In genomic region chr6:15738331-15738943, GRCm38 (mm10) we compare ENCODE assay signal across 15 mouse cellular contexts. TPM values are rescaled to one million over a fixed set of nuclear protein-coding genes. Genes with fewer than 3 reads are reported as not detected.
A peak's percentile ranks its signal among the peaks of the same experiment; 100 is the strongest.
DNase-seq lines count a peak whose midpoint lies in the region; ATAC-seq lines count a peak whose summit lies in the region.
"Had no signal": no experiment of that assay in that cellular context is flagged by ENCODE, and none has a peak within 500 bp of the region (broad histone marks: within the 10 kb centered on the region; RNA-seq: fewer than 3 reads in every experiment).

No protein-coding gene starts in this region.

- no peaks in the 10 kb centered on the region for H3K9me3 ChIP-seq in heart, embryonic 13.5 days
- H3K9me3 ChIP-seq in heart, embryonic 10.5 days: no peaks in the 10 kb centered on the region
- no peaks in the 10 kb centered on the region for H3K9me3 ChIP-seq in liver, embryonic 12.5 days (replicated peaks)
- H3K9me3 ChIP-seq in liver, embryonic 11.5 days (ENCODE audit: control insufficient read depth, low read length): no peaks in the 10 kb centered on the region
- no peaks in the 10 kb centered on the region for H3K9me3 ChIP-seq in forebrain, embryonic 14.5 days (replicated peaks; ENCODE audit: control insufficient read depth, low read length)
- H3K9me3 ChIP-seq: limb, embryonic 15.5 days; neural tube, embryonic 15.5 days had no signal

- 40% methylated on average over 5 of the region's 5 CpGs for WGBS in heart, embryonic 13.5 days
- 44% methylated on average over 5 of the region's 5 CpGs for WGBS in heart, embryonic 10.5 days
- WGBS in liver, embryonic 12.5 days (ENCODE audit: insufficient replicate concordance): 44% methylated on average over 5 of the region's 5 CpGs
- WGBS in liver, embryonic 11.5 days: 53% methylated on average over 5 of the region's 5 CpGs
- 88% methylated on average over 5 of the region's 5 CpGs for WGBS in forebrain, embryonic 14.5 days

- no peak for DNase-seq in heart, embryonic 10.5 days (ENCODE audit: low spot score)
- no peak for DNase-seq in liver, embryonic 11.5 days (ENCODE audit: low spot score)
- DNase-seq in forebrain, embryonic 14.5 days (ENCODE audit: low spot score): no peak
- no peak for DNase-seq in right cerebral cortex, postnatal 10 days (ENCODE audit: low spot score in 2 of 2)
- DNase-seq: B cell, adult 2 months; cerebellum, adult 2 months; heart, adult 11 months; thymus, postnatal 36 days had no signal

- ATAC-seq in heart, embryonic 13.5 days (ENCODE audit: extremely low read depth, insufficient number of reproducible peaks, low FRiP score, low TSS enrichment): no peak
- peak; percentile 55 for ATAC-seq in liver, embryonic 12.5 days
- no peak; the same call in 1 of the 2 replicates for ATAC-seq in liver, embryonic 11.5 days (replicated peaks; ENCODE audit: low FRiP score)
- ATAC-seq in granulocyte monocyte progenitor cell, adult 5-6 weeks (replicated peaks; ENCODE audit: poor library complexity, severe bottlenecking): peak; percentile 42
- ATAC-seq in megakaryocyte-erythroid progenitor cell, adult 5-6 weeks (replicated peaks; ENCODE audit: low FRiP score, low TSS enrichment, poor library complexity, severe bottlenecking): peak; percentile 26; the same call in 1 of the 2 replicates
- ATAC-seq in forebrain, embryonic 14.5 days: no peak
- ATAC-seq: hindbrain, embryonic 16.5 days had no signal

- peaks cover 15% of the 10 kb centered on the region for H3K36me3 ChIP-seq in heart, embryonic 13.5 days
- H3K36me3 ChIP-seq in heart, embryonic 10.5 days: 0 out of 2 replicates have a peak, but pooled peaks cover 2% of the 10 kb centered on the region
- no peaks in the 10 kb centered on the region for H3K36me3 ChIP-seq in liver, embryonic 12.5 days
- H3K36me3 ChIP-seq in liver, embryonic 11.5 days (ENCODE audit: control insufficient read depth, insufficient read depth, low read length): no peaks in the 10 kb centered on the region
- no peaks in the 10 kb centered on the region for H3K36me3 ChIP-seq in forebrain, embryonic 14.5 days (ENCODE audit: control insufficient read depth, insufficient read depth, low read length)
- H3K36me3 ChIP-seq: neural tube, embryonic 15.5 days had no signal

- H3K27me3 ChIP-seq in heart, embryonic 13.5 days (replicated peaks): no peaks in the 10 kb centered on the region
- H3K27me3 ChIP-seq in heart, embryonic 10.5 days (ENCODE audit: insufficient read depth, poor library complexity, severe bottlenecking): no peaks in the 10 kb centered on the region
- H3K27me3 ChIP-seq in liver, embryonic 12.5 days (replicated peaks): no peaks in the 10 kb centered on the region
- H3K27me3 ChIP-seq in liver, embryonic 11.5 days (replicated peaks; ENCODE audit: control insufficient read depth, insufficient read depth, low read length): no peaks in the 10 kb centered on the region
- H3K27me3 ChIP-seq in forebrain, embryonic 14.5 days (replicated peaks; ENCODE audit: control insufficient read depth, insufficient read depth, low read length): no peaks in the 10 kb centered on the region
- H3K27me3 ChIP-seq: limb, embryonic 15.5 days; neural tube, embryonic 15.5 days had no signal

- no peak overlapping the region for H3K4me2 ChIP-seq in heart, embryonic 13.5 days
- no peak overlapping the region for H3K4me2 ChIP-seq in liver, embryonic 12.5 days
- no peak overlapping the region for H3K4me2 ChIP-seq in liver, embryonic 11.5 days
- no peak overlapping the region for H3K4me2 ChIP-seq in forebrain, embryonic 14.5 days (ENCODE audit: low read length)
- H3K4me2 ChIP-seq: limb, embryonic 15.5 days; neural tube, embryonic 15.5 days had no signal

- H3K4me1 ChIP-seq in heart, embryonic 13.5 days: peaks cover 49% of the 10 kb centered on the region
- peaks cover 15% of the 10 kb centered on the region for H3K4me1 ChIP-seq in heart, embryonic 10.5 days
- H3K4me1 ChIP-seq in liver, embryonic 12.5 days: peaks cover 10% of the 10 kb centered on the region
- H3K4me1 ChIP-seq in liver, embryonic 11.5 days (replicated peaks; ENCODE audit: control insufficient read depth, insufficient read depth, low read length): 0 out of 2 replicates have a peak, but pooled peaks cover 6% of the 10 kb centered on the region
- no peaks in the 10 kb centered on the region for H3K4me1 ChIP-seq in forebrain, embryonic 14.5 days (ENCODE audit: control insufficient read depth, insufficient read depth, low read length)
- H3K4me1 ChIP-seq: neural tube, embryonic 15.5 days had no signal

- no peak overlapping the region for H3K4me3 ChIP-seq in heart, embryonic 13.5 days
- no peak overlapping the region for H3K4me3 ChIP-seq in heart, embryonic 10.5 days
- H3K4me3 ChIP-seq in liver, embryonic 12.5 days: no peak overlapping the region
- H3K4me3 ChIP-seq in liver, embryonic 11.5 days (ENCODE audit: low read depth, low read length): no peak overlapping the region
- no peak overlapping the region for H3K4me3 ChIP-seq in forebrain, embryonic 14.5 days (ENCODE audit: low read depth, low read length)
- H3K4me3 ChIP-seq: limb, embryonic 15.5 days; neural tube, embryonic 15.5 days had no signal

- H3K9ac ChIP-seq in heart, embryonic 13.5 days: no peak overlapping the region
- no peak overlapping the region for H3K9ac ChIP-seq in liver, embryonic 12.5 days
- H3K9ac ChIP-seq in liver, embryonic 11.5 days (ENCODE audit: low read depth, low read length): no peak overlapping the region
- no peak overlapping the region for H3K9ac ChIP-seq in forebrain, embryonic 14.5 days (ENCODE audit: low read length)
- H3K9ac ChIP-seq: limb, embryonic 15.5 days; neural tube, embryonic 15.5 days had no signal

- H3K27ac ChIP-seq in heart, embryonic 13.5 days (replicated peaks): peak overlapping the region; percentile 58
- H3K27ac ChIP-seq in heart, embryonic 10.5 days: no peak overlapping the region
- no peak overlapping the region for H3K27ac ChIP-seq in liver, embryonic 12.5 days
- no peak overlapping the region for H3K27ac ChIP-seq in liver, embryonic 11.5 days (ENCODE audit: low read depth, low read length)
- H3K27ac ChIP-seq in forebrain, embryonic 14.5 days (ENCODE audit: low read depth, low read length): no peak overlapping the region
- H3K27ac ChIP-seq: limb, embryonic 15.5 days; neural tube, embryonic 15.5 days had no signal

RNA-seq across cellular contexts. Expression of gene Mdfic, which starts 18.0 kb away (rescaled TPM):
- 3.8 and 4.3 TPM in 2 replicates for polyA plus RNA-seq in heart, embryonic 13.5 days (2015; fragmentation: Nextera tagmentation; extraction: Ambion mirVana)
- polyA plus RNA-seq in heart, embryonic 10.5 days (2016; fragmentation: Nextera tagmentation; extraction: Ambion mirVana): 4.9 and 6.3 TPM in 2 replicates
- polyA plus RNA-seq in liver, embryonic 12.5 days (2016; fragmentation: Nextera tagmentation; extraction: Ambion mirVana): 1.9 and 2.0 TPM in 2 replicates
- polyA plus RNA-seq in liver, embryonic 11.5 days (2014; fragmentation: Nextera tagmentation; extraction: Ambion mirVana): 2.7 and 3.0 TPM in 2 replicates
- total RNA-seq in granulocyte monocyte progenitor cell, adult 5-6 weeks (2014; fragmentation: Nextera tagmentation): 10.8 and 13.3 TPM in 2 replicates
- total RNA-seq in granulocyte monocyte progenitor cell, adult 5-6 weeks (2017): 8.7 and 15.6 TPM in 2 replicates
- total RNA-seq in megakaryocyte-erythroid progenitor cell, adult 5-6 weeks (2014; fragmentation: Nextera tagmentation): 0.11 and 0.45 TPM in 2 replicates
- 2.8 and 4.4 TPM in 2 replicates for total RNA-seq in megakaryocyte-erythroid progenitor cell, adult 5-6 weeks (2017)
- polyA plus RNA-seq in forebrain, embryonic 14.5 days (2014; fragmentation: Nextera tagmentation; extraction: Ambion mirVana): 2.1 and 2.2 TPM in 2 replicates

Comparison
In these comparisons a context has a peak if more than half of its experiments do, and no peak if none do; other contexts are left out.
1. ATAC-seq: peak in liver, embryonic 12.5 days (single experiment), granulocyte monocyte progenitor cell, adult 5-6 weeks (single experiment) and megakaryocyte-erythroid progenitor cell, adult 5-6 weeks (single experiment); none in heart, embryonic 13.5 days (single experiment), liver, embryonic 11.5 days (single experiment) and forebrain, embryonic 14.5 days (single experiment).